Mouse (Mus musculus) WW6 (cell line): ENCODE measurements around the gene Slco1a1.
"Not testable (repeated sequence)": the region's sequence is repeated elsewhere in the genome, so short reads cannot be mapped to it uniquely, and the experiment has no call there.

ENCODE experiments used
- DNase-seq: peaks from one replicate; pipeline ENCODE4 v3.0.0-alpha.2; 2013; ENCODE audit warnings: low read depth, low spot score

The Slco1a1 gene

DNA sequence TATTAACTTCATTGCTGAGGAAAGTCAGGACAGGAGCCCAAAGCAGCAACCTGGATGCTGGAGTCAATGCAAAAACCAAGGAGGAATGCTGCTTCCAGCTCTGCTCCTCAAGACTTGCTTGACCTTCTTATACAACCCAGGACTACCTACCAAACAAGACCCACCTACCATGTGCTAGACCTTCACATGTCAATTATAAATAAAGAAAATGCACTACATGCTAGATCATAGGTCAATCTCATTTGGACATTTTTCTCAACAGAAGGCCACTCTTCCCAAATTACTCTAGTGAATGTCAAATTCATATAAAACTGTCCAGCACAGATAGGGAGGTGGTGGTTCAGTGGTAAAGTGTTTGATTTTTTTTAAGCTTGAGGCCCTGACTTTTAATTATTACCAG lies at the start of gene Slco1a1:
Gene Slco1a1, minus strand, starts transcription at position 101 of the 400 bp plus-strand sequence.
- DNase-seq: no peak

DNA sequence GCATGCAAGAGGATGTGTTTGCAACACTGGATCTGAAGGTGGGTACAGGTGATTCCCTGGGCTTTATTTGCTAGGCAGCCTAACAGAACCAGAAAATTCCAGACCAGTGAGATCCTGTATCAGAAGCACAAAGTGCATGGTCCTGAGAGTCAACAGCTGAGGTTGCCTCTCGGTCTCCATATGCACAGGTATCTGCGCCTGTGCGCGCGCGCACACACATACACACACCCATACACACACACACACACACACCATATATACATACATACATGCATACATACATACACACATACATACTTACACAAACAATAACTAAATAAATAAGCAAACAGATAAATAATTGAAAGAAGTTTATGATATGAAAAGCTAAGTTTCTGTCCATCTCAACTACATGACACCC lies 40.0 kb upstream of the Slco1a1 start:
- no peak for DNase-seq

DNA sequence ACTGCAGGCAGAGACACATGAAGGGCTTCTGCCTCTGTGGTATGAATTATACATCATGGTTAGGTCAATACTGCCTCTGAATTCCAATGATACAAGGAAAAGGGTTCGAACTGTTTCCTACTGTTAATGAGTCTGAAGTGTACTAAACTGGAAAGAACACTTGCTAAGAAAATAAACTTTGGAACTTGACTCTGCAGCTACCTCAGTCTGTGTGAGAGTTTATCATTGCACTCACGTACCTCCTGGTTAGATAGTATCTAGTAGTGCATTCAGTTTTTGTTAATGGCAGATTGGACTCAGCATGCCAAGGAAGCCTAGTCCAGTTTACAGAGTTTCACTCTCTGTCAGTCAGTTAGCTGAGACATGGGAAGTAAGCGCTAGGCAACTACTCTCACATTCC lies 37.9 kb upstream of the Slco1a1 start:
- no peak for DNase-seq

DNA sequence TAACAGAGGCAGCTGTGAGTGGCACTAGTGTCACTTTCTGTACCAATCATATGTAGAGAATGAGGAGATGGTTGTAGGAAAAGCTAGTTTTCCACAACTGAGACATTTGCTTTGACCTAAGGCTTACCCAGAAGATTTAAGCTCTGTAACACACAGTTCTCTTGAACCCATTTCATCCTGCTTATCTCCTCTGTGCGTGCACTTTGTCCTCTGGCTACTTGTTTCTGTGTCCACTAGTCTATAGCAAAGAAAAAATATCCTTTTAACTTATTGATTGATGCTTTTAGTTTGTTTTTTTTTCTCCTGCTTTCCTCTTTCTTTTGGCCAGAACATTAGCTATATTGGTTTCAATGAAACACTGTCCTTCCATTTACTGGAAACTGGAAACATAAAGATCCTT lies 15.7 kb upstream of the Slco1a1 start:
- no peak for DNase-seq

DNA sequence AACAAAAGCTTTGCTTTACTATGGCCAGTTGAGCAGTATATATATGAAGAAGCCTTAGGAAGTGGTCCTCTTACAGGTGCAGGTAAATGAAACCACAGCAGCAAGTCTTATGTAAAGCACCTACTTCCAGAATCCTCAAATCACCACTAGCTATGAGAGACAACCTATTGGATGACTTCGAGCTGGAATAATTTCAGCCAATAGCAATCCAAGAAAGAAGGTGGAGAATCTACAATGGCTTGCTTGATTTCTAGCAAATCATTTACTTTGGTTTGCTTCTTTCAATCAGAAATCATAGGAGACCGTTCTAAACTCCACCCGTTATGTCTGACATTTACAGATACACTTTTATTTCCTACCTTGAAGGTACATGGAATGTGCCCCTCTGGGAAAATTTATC lies 15.1 kb upstream of the Slco1a1 start:
- no peak for DNase-seq

DNA sequence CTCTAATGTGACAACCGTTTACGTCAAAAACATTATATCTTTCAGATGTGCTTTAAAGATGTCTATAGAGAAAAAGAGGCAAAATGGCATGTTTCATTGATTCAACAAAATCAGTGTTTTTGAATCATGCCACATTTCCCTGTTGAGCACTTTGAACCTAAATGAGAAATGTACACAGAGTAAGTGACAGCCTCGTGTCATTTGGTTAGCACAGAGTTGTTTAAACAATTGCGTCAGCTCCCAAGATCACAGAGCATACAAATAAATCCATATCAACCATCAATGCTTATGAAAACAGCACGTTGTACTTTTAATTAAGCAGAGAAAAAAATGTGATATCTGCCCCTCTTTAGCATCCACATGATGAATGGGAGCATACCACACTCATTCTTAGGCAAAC lies 13.7 kb upstream of the Slco1a1 start:
- no peak for DNase-seq

DNA sequence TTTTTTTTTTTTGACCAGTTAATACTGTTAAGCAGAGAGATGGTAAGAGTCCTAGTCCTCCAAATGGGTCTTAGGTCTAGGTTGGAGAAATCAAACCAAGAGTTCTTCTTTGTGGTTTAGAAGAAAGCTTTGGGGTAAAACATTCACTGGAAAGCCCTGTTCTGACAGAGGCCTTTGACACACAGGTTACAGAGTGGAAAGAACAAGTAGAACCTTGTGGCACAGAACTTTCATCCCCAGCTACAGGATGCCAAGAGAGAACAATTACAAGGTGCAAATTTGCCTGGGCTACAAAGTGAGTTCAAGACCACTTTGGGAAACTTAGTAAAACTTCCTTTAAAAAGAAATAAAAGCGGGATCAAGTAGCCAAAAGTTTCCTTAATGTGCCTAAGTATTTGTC lies 6.3 kb downstream of the Slco1a1 start:
- no peak for DNase-seq

DNA sequence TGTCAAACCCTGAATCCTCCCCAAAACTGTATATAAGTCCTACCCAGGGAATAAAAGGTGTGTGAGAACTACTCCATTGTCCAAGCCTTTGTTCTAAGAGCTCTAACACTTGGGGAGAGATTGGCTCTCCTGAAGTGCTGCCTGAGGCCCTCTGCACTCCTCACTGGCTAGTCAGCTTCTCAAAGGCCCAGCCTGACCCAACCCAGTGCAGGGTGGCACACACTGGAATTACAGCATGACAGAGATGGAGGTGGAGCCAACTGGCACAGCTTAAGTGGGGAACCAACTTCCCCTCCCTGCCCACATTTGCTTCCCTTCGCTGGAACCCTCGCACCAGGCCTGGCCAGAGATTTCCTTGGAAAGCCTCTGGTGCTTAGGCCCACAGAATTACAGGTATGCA lies 48.6 kb downstream of the Slco1a1 start:
- DNase-seq: no peak

DNA sequence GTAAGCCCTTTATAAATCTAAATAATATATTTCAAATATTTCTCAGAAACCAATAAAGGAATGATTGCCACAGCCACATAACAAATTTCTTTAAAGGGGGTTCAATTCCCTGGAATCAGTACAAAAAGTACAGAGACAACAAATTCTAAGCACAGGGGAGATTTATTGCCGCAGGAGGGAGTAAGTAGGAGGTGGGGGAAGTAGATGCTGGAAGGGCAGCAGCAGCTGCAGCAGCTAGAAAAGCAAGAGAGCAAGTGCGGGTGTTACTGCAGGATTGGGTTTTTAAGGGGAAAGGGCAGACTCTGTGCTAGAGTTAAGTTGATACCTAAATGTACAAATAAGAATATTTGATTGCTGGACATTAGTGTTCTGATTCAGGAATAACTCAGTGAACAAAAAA lies 57.0 kb downstream of the Slco1a1 start:
- no peak for DNase-seq

DNA sequence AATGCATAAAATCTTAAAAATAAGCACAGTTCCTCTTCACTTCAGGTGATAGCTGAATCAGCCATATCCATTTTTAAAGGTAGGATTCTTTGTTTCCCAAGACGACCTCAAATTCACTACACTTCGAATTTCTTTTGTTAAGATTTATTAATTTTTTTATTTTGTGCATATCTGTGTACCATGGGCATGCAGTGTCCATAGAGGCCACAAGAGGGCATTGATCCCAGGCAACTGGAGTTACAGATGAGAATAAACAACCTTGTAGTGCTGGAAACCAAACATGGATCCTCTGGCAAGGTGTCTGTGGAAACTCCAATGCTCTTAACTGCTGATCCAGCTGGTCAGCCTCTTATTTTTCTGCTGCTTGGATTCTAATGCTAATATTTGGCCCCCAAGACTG lies 58.5 kb downstream of the Slco1a1 start:
- DNase-seq: no peak

DNA sequence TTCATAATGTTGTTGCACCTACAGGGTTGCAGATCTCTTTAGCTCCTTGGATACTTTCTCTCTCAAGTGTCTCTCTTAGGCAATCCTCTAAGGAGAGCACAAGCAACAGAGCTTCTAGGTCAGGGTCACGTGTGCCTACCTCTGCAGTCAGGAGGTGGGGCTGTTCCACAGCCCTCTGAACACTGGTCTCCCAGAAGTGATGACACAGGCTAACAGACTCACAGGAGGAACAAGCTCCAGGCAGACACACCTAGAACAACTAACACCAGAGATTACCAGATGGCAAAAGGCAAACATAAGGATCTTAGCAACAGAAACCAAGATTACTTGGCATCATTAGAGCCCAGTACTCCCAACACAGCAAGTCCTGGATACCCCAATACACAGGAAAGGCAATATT lies 64.2 kb downstream of the Slco1a1 start:
- DNase-seq: no peak

DNA sequence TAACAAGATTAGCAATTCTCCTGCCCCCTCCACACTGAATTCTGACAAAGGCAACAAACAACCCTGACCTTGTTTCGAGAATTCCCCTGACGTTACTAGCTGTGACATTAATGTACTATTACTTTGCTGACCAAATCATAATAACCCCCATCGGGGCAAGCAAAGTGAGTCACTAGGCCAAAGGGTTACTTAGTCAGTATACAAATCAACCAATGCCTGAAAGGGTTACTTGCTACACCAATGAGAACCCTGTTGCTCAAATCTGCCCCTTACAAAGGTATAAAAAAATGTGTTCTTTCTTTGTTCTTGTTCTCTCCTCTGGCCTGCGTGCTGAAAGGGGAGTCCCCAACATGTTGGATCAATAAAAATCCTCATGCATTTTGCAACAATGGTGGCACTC lies 71.0 kb downstream of the Slco1a1 start:
- DNase-seq: not testable (repeated sequence)

DNA sequence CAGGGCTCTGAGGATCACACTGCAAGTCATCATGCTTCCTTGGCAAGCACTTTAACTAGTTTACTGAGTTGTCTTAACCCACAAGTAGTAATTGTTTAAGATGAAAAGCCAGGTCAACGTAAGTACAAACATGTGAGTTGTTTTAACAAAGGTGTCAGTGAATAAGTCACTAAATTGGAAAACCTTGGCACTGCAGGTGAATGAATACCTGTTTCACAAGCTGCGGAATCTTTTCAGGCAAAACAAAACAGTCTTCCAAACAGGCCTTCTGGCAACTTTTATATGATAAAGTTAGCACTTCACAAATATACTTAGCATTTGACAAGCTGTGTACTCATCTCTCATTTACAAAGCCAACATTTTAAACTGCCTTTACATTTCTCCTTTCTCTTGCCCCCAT lies 75.1 kb downstream of the Slco1a1 start:
- DNase-seq: no peak

DNA sequence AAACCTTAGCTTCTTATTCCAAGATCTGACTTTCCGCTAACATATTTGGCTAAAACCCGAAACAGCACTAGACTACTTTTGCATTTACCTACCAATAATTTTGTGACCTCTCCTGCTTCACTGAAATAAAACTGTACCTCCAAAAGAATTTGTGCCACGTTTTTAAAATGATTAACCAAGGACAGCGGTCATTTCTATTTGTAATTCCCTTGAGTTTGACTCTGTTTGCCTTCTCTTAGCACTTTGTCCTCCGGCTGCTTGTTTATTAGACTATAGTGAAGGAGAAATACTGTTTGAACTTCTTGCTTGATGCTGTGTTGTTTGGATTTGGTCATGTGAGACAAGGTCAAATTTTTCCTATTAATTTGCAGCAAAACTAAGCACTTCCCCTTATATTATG lies 78.0 kb downstream of the Slco1a1 start:
- no peak for DNase-seq

DNA sequence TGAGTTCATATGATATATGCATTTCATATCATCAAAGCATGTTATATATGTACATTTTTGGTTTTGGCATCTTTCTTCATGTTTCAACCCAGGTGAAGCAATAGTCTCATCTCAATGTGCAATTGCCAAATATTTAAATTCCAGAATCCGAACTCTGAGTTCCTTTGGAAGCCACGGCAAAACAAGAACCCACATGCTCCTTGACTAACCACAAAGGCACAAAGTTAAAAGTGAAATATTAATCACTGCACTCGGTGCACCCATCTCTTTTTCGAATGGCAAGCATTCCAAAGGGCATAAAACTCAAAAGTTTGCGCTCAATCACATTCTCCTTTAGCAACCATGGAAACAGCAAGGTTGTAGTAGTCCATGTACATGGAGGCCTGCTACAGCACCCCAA lies 80.7 kb downstream of the Slco1a1 start:
- DNase-seq: no peak

DNA sequence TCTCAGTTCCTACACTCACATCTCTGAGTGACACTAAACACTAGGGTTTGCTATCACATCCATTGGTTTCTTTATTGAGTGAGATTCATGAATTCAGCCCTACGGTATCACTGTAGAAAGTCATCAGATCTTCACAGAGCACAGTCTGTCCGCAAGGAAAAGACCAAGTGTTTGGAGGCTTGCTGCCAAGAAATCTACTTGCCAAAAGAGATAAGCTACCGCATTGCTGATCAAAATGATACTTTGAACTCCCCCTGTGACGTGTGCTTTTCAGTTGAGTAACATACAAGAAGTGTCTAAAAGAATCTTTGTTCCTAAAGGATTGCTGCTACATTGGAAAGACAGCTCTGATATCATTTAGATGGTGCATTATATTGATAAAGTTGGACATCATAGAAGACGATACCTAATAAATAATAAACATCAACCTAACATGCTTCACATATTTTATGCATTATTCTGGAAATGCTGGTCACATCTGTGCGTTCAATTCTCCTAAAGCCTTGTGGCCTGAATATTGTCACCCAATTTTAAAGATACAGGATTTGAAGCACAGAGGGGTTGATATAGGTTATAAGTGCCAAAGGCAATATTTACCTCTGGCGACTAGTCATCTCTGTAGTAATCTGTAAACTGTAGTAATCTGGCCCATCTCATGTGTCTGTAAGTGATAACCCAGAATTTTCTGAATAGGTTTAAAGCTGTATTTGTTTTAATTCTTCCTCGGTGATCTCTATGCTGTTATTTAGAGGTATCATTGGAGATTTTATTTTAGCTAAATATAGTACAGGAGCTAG lies 88.8 kb downstream of the Slco1a1 start:
- DNase-seq: no peak
